Mouse (Mus musculus): ENCODE measurements around the gene Dpm3.

- TF ChIP-seq CTCF (IDR thresholded peaks at IDR 0.05; ENCODE audit: control insufficient read depth, insufficient read depth, insufficient read length) (no peak), MYOD1 (IDR thresholded peaks at IDR 0.05; ENCODE audit: control insufficient read depth, insufficient read length, low read depth) (no peak), MAX (IDR thresholded peaks at IDR 0.05) (no peak)
Observed at GRCm38 (mm10) chr3:89282291-89282643, 23.1 kb downstream of the Dpm3 start.
